Mouse (Mus musculus): ENCODE results near the gene Prdx1.

Prdx1 gene

GRCm38 (mm10) chr4:116732355-116732754 lies 47.0 kb downstream of the Prdx1 start:
- no peak for DNase-seq

- no peak for DNase-seq
Observed at GRCm38 (mm10) chr4:116734996-116735395, 49.7 kb downstream of the Prdx1 start.

GRCm38 (mm10) chr4:116738972-116739751 lies 53.8 kb downstream of the Prdx1 start:
- no peak for DNase-seq

- DNase-seq: no peak
Observed at GRCm38 (mm10) chr4:116749750-116750149, 64.4 kb downstream of the Prdx1 start.

Measured in cerebellum, adult 9-10 months (tissue).